Mouse (Mus musculus): ENCODE measurements at regions not wholly inside any gene's neighbourhood (a gene's known extent, or its start where the extent isn't known, plus 50 kb on each side); places are given as distances from the start of the nearest gene placed in this dataset.

- Histone ChIP-seq H3K27ac (ENCODE audit: low read depth) (no peak overlapping the region), H3K4me2 (ENCODE audit: low read length) (no peak overlapping the region), H3K4me3 (ENCODE audit: low read depth, low read length) (no peak overlapping the region), H3K27me3 (replicated peaks; ENCODE audit: control insufficient read depth, insufficient read depth, low read length) (no peaks in the 10 kb centered on the region), H3K9me3 (ENCODE audit: control insufficient read depth, low read length) (no peaks in the 10 kb centered on the region), H3K9ac (ENCODE audit: low read length) (no peak overlapping the region), H3K4me1 (replicated peaks; ENCODE audit: control insufficient read depth, insufficient read depth, low read length) (no peaks in the 10 kb centered on the region), H3K36me3 (ENCODE audit: control insufficient read depth, insufficient read depth, low read length) (no peaks in the 10 kb centered on the region)
- 69% methylated on average over 6 of the region's 6 CpGs for WGBS
- DNase-seq (ENCODE audit: low spot score) (no peak), ATAC-seq (replicated peaks; ENCODE audit: low FRiP score, low TSS enrichment, low read depth) (no peak)
Observed at GRCm38 (mm10) chr7:95926119-95927039, 244.7 kb upstream of the Tenm4 start.

- 71% methylated on average over 5 of the region's 5 CpGs for WGBS
- Histone ChIP-seq H3K9ac (ENCODE audit: low read length) (no peak overlapping the region), H3K4me3 (ENCODE audit: low read depth, low read length) (no peak overlapping the region), H3K4me2 (ENCODE audit: low read length) (no peak overlapping the region), H3K27ac (ENCODE audit: low read depth) (no peak overlapping the region), H3K4me1 (replicated peaks; ENCODE audit: control insufficient read depth, insufficient read depth, low read length) (no peaks in the 10 kb centered on the region), H3K27me3 (replicated peaks; ENCODE audit: control insufficient read depth, insufficient read depth, low read length) (no peaks in the 10 kb centered on the region), H3K36me3 (ENCODE audit: control insufficient read depth, insufficient read depth, low read length) (no peaks in the 10 kb centered on the region), H3K9me3 (ENCODE audit: control insufficient read depth, low read length) (no peaks in the 10 kb centered on the region)
- no peak for ATAC-seq (replicated peaks; ENCODE audit: low FRiP score, low TSS enrichment, low read depth)
- no peak for DNase-seq (ENCODE audit: low spot score)
Observed at GRCm38 (mm10) chr7:95936599-95936998, 234.4 kb upstream of the Tenm4 start.

GRCm38 (mm10) chr7:95943420-95943819 lies 227.6 kb upstream of the Tenm4 start:
- Histone ChIP-seq H3K27me3 (replicated peaks; ENCODE audit: control insufficient read depth, insufficient read depth, low read length) (no peaks in the 10 kb centered on the region), H3K36me3 (ENCODE audit: control insufficient read depth, insufficient read depth, low read length) (no peaks in the 10 kb centered on the region), H3K9ac (ENCODE audit: low read length) (no peak overlapping the region), H3K9me3 (ENCODE audit: control insufficient read depth, low read length) (no peaks in the 10 kb centered on the region), H3K4me2 (ENCODE audit: low read length) (no peak overlapping the region), H3K4me3 (ENCODE audit: low read depth, low read length) (no peak overlapping the region), H3K4me1 (replicated peaks; ENCODE audit: control insufficient read depth, insufficient read depth, low read length) (no peaks in the 10 kb centered on the region), H3K27ac (ENCODE audit: low read depth) (no peak overlapping the region)
- DNase-seq (ENCODE audit: low spot score) (no peak), ATAC-seq (replicated peaks; ENCODE audit: low FRiP score, low TSS enrichment, low read depth) (no peak)
- 85% methylated on average over 6 of the region's 6 CpGs for WGBS

GRCm38 (mm10) chr7:95952395-95952794 lies 218.7 kb upstream of the Tenm4 start:
- Histone ChIP-seq H3K36me3 (ENCODE audit: control insufficient read depth, insufficient read depth, low read length) (no peaks in the 10 kb centered on the region), H3K4me3 (ENCODE audit: low read depth, low read length) (no peak overlapping the region), H3K4me1 (replicated peaks; ENCODE audit: control insufficient read depth, insufficient read depth, low read length) (no peaks in the 10 kb centered on the region), H3K27ac (ENCODE audit: low read depth) (no peak overlapping the region), H3K27me3 (replicated peaks; ENCODE audit: control insufficient read depth, insufficient read depth, low read length) (no peaks in the 10 kb centered on the region), H3K9me3 (ENCODE audit: control insufficient read depth, low read length) (no peaks in the 10 kb centered on the region), H3K9ac (ENCODE audit: low read length) (no peak overlapping the region), H3K4me2 (ENCODE audit: low read length) (no peak overlapping the region)
- 72% methylated on average over 2 of the region's 2 CpGs for WGBS
- DNase-seq (ENCODE audit: low spot score) (no peak), ATAC-seq (replicated peaks; ENCODE audit: low FRiP score, low TSS enrichment, low read depth) (no peak)

GRCm38 (mm10) chr7:95954511-95954910 lies 216.5 kb upstream of the Tenm4 start:
- DNase-seq (ENCODE audit: low spot score) (no peak), ATAC-seq (replicated peaks; ENCODE audit: low FRiP score, low TSS enrichment, low read depth) (no peak)
- Histone ChIP-seq H3K4me3 (ENCODE audit: low read depth, low read length) (no peak overlapping the region), H3K9me3 (ENCODE audit: control insufficient read depth, low read length) (no peaks in the 10 kb centered on the region), H3K9ac (ENCODE audit: low read length) (no peak overlapping the region), H3K36me3 (ENCODE audit: control insufficient read depth, insufficient read depth, low read length) (no peaks in the 10 kb centered on the region), H3K27me3 (replicated peaks; ENCODE audit: control insufficient read depth, insufficient read depth, low read length) (no peaks in the 10 kb centered on the region), H3K4me1 (replicated peaks; ENCODE audit: control insufficient read depth, insufficient read depth, low read length) (no peaks in the 10 kb centered on the region), H3K27ac (ENCODE audit: low read depth) (no peak overlapping the region), H3K4me2 (ENCODE audit: low read length) (no peak overlapping the region)
- 92% methylated on average over 2 of the region's 2 CpGs for WGBS

GRCm38 (mm10) chr7:95955119-95955518 lies 215.9 kb upstream of the Tenm4 start:
- ATAC-seq (replicated peaks; ENCODE audit: low FRiP score, low TSS enrichment, low read depth) (no peak), DNase-seq (ENCODE audit: low spot score) (no peak)
- no peak overlapping the region for H3K9ac ChIP-seq (ENCODE audit: low read length)
- H3K4me3 ChIP-seq (ENCODE audit: low read depth, low read length): no peak overlapping the region
- H3K4me2 ChIP-seq (ENCODE audit: low read length): no peak overlapping the region
- no peaks in the 10 kb centered on the region for H3K9me3 ChIP-seq (ENCODE audit: control insufficient read depth, low read length)
- H3K27me3 ChIP-seq (replicated peaks; ENCODE audit: control insufficient read depth, insufficient read depth, low read length): no peaks in the 10 kb centered on the region
- H3K36me3 ChIP-seq (ENCODE audit: control insufficient read depth, insufficient read depth, low read length): no peaks in the 10 kb centered on the region
- 44% methylated on average over 2 of the region's 2 CpGs for WGBS
- no peaks in the 10 kb centered on the region for H3K4me1 ChIP-seq (replicated peaks; ENCODE audit: control insufficient read depth, insufficient read depth, low read length)
- no peak overlapping the region for H3K27ac ChIP-seq (ENCODE audit: low read depth)

GRCm38 (mm10) chr7:95959068-95959467 lies 212.0 kb upstream of the Tenm4 start:
- WGBS: 68% methylated on average over 4 of the region's 4 CpGs
- no peak for DNase-seq (ENCODE audit: low spot score)

GRCm38 (mm10) chr7:95971863-95972262 lies 199.2 kb upstream of the Tenm4 start:
- no peaks in the 10 kb centered on the region for H3K9me3 ChIP-seq (ENCODE audit: control insufficient read depth, low read length)

More at GRCm38 (mm10) chr7:95959068-95959467, 212.0 kb upstream of the Tenm4 start:
- Histone ChIP-seq H3K4me3 (ENCODE audit: low read depth, low read length) (no peak overlapping the region), H3K9me3 (ENCODE audit: control insufficient read depth, low read length) (no peaks in the 10 kb centered on the region), H3K36me3 (ENCODE audit: control insufficient read depth, insufficient read depth, low read length) (no peaks in the 10 kb centered on the region), H3K4me2 (ENCODE audit: low read length) (no peak overlapping the region), H3K27me3 (replicated peaks; ENCODE audit: control insufficient read depth, insufficient read depth, low read length) (no peaks in the 10 kb centered on the region), H3K27ac (ENCODE audit: low read depth) (no peak overlapping the region), H3K9ac (ENCODE audit: low read length) (no peak overlapping the region), H3K4me1 (replicated peaks; ENCODE audit: control insufficient read depth, insufficient read depth, low read length) (no peaks in the 10 kb centered on the region)
- ATAC-seq (replicated peaks; ENCODE audit: low FRiP score, low TSS enrichment, low read depth): no peak

GRCm38 (mm10) chr7:95974085-95974484 lies 197.0 kb upstream of the Tenm4 start:
- H3K4me1 ChIP-seq (replicated peaks; ENCODE audit: control insufficient read depth, insufficient read depth, low read length): no peaks in the 10 kb centered on the region
- no peak overlapping the region for H3K4me3 ChIP-seq (ENCODE audit: low read depth, low read length)
- H3K9me3 ChIP-seq (ENCODE audit: control insufficient read depth, low read length): no peaks in the 10 kb centered on the region
- no peaks in the 10 kb centered on the region for H3K27me3 ChIP-seq (replicated peaks; ENCODE audit: control insufficient read depth, insufficient read depth, low read length)
- 76% methylated on average over 2 of the region's 2 CpGs for WGBS
- H3K36me3 ChIP-seq (ENCODE audit: control insufficient read depth, insufficient read depth, low read length): no peaks in the 10 kb centered on the region
- H3K9ac ChIP-seq (ENCODE audit: low read length): no peak overlapping the region
- no peak for ATAC-seq (replicated peaks; ENCODE audit: low FRiP score, low TSS enrichment, low read depth)
- no peak for DNase-seq (ENCODE audit: low spot score)
- no peak overlapping the region for H3K4me2 ChIP-seq (ENCODE audit: low read length)
- no peak overlapping the region for H3K27ac ChIP-seq (ENCODE audit: low read depth)

More at GRCm38 (mm10) chr7:95971863-95972262, 199.2 kb upstream of the Tenm4 start:
- Histone ChIP-seq H3K4me1 (replicated peaks; ENCODE audit: control insufficient read depth, insufficient read depth, low read length) (no peaks in the 10 kb centered on the region), H3K36me3 (ENCODE audit: control insufficient read depth, insufficient read depth, low read length) (no peaks in the 10 kb centered on the region), H3K4me3 (ENCODE audit: low read depth, low read length) (no peak overlapping the region), H3K4me2 (ENCODE audit: low read length) (no peak overlapping the region), H3K27me3 (replicated peaks; ENCODE audit: control insufficient read depth, insufficient read depth, low read length) (no peaks in the 10 kb centered on the region), H3K27ac (ENCODE audit: low read depth) (no peak overlapping the region), H3K9ac (ENCODE audit: low read length) (no peak overlapping the region)
- WGBS: 64% methylated on average over 7 of the region's 7 CpGs
- ATAC-seq (replicated peaks; ENCODE audit: low FRiP score, low TSS enrichment, low read depth) (no peak), DNase-seq (ENCODE audit: low spot score) (no peak)
